Mouse (Mus musculus) cortical plate, adult 2 months (tissue): ENCODE data around the gene Mrpl50.

Experiments used
- CTCF ChIP-seq: fragments of 200-500 bp; IDR thresholded peaks from 2 replicates; pipeline ENCODE4 v1.5.1; 2011; ENCODE audit warnings: mild to moderate bottlenecking, control low read depth, low read length; ENCODE audit not compliant: insufficient read depth; ENCODE audit errors: extremely low read depth
- POLR2A ChIP-seq: fragments of 200-500 bp; IDR thresholded peaks from 2 replicates; pipeline ENCODE4 v1.6.1; 2011; ENCODE audit warnings: mild to moderate bottlenecking, low read length, control low read depth; ENCODE audit not compliant: insufficient read depth; ENCODE audit errors: extremely low read depth

DNA sequence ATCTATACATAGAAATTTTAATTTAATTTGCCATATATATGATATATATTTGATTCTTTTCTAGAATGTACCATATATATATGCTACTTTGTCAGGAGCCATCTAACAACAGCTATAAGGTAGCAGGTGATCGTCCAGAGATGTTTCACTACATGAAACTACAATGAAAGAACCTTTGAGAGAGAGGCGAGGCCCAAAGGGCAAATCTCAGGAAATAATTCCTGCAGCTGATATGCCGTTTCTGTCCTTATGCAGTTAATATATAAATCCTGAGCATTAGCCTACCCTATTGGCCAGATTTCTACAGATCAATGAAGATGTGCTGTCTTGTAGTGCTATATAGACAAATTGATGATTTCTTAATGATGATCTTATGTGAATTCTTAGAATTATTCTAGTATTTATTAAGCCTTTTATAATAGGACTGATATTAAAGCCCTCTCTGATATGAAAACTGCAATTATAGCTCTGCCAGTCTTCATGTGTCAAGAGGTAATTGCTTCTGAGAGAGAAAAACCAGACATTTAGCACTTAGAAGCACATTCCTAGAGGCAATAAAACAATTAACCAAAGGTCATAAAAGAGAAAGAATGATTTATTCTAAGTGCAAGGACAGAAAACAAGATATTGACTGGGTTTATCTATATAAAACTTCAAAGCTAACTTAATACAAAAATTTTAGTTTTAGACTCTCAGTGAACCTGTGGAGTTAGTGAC lies 51.3 kb downstream of the Mrpl50 start:
- TF ChIP-seq CTCF (no peak), POLR2A (no peak)
